Mouse (Mus musculus): ENCODE data around the gene Nxpe4. TPM values are rescaled to one million over a fixed set of nuclear protein-coding genes. Genes with fewer than 3 reads are reported as not detected.

The Nxpe4 gene
- total and polyA plus RNA-seq, 3 experiments, result 9.2 to 14.9 TPM; not detected in 1

GRCm38 (mm10) chr9:48184319-48184718 lies 22.5 kb downstream of the Nxpe4 start:
- H3K9ac ChIP-seq (ENCODE audit: control insufficient read depth, low read depth, low read length, poor library complexity, severe bottlenecking), result no peak overlapping the region
- no peak for TF ChIP-seq USF1 (IDR thresholded peaks at IDR 0.05; ENCODE audit: low read depth, low read length)
- no peak for TF ChIP-seq CHD2 (IDR thresholded peaks at IDR 0.05; ENCODE audit: low read length)
- no peak for TF ChIP-seq MYC (IDR thresholded peaks at IDR 0.05; ENCODE audit: low read depth, low read length)
- no peak for TF ChIP-seq BHLHE40 (IDR thresholded peaks at IDR 0.05; ENCODE audit: borderline replicate concordance, low read depth, low read length)
- TF ChIP-seq SMC3 (IDR thresholded peaks at IDR 0.05; ENCODE audit: low read depth, low read length), result no peak
- no peak for TF ChIP-seq ZKSCAN1 (IDR thresholded peaks at IDR 0.05; ENCODE audit: low read depth, low read length)
- no peak for TF ChIP-seq ZNF384 (IDR thresholded peaks at IDR 0.05; ENCODE audit: low read depth, low read length)
- no peak for TF ChIP-seq GATA1 (IDR thresholded peaks at IDR 0.05; ENCODE audit: low read depth, low read length)
- no peak for TF ChIP-seq MAX (IDR thresholded peaks at IDR 0.05; ENCODE audit: low read length)
- no peak for TF ChIP-seq NRF1 (IDR thresholded peaks at IDR 0.05; ENCODE audit: insufficient read depth, low read depth, low read length, poor library complexity, severe bottlenecking)
- TF ChIP-seq MYB (IDR thresholded peaks at IDR 0.05; ENCODE audit: low read depth, low read length), result no peak
- no peak for TF ChIP-seq ZMIZ1 (IDR thresholded peaks at IDR 0.05; ENCODE audit: low read depth, low read length)
- no peak for TF ChIP-seq ETS1 (IDR thresholded peaks at IDR 0.05; ENCODE audit: low read depth, low read length)
- TF ChIP-seq TAL1 (IDR thresholded peaks at IDR 0.05; ENCODE audit: low read length), result no peak
- no peak for TF ChIP-seq MAFK (IDR thresholded peaks at IDR 0.05; ENCODE audit: borderline replicate concordance, low read depth, low read length)
- TF ChIP-seq JUND (IDR thresholded peaks at IDR 0.05; ENCODE audit: low read depth, low read length), result no peak
- TF ChIP-seq RAD21 (IDR thresholded peaks at IDR 0.05; ENCODE audit: low read depth, low read length), result no peak
- TF ChIP-seq POLR2A (IDR thresholded peaks at IDR 0.05; ENCODE audit: control insufficient read depth in 1 of 2, insufficient read depth in 1 of 2, low read depth in 1 of 2, low read length in 2 of 2, poor library complexity in 1 of 2), result no peak
- TF ChIP-seq SIN3A (IDR thresholded peaks at IDR 0.05; ENCODE audit: low read length), result no peak
- H3K4me1 ChIP-seq (ENCODE audit: control insufficient read depth in 1 of 2, insufficient read depth in 2 of 2, low read length in 2 of 2), result no peaks in the 10 kb centered on the region
- no peaks in the 10 kb centered on the region for H3K9me3 ChIP-seq (replicated peaks; ENCODE audit: insufficient read depth, low read length)
- H3K27ac ChIP-seq (ENCODE audit: control insufficient read depth, low read depth, low read length), result no peak overlapping the region
- no peaks in the 10 kb centered on the region for H3K79me2 ChIP-seq (ENCODE audit: control insufficient read depth, insufficient read depth, low read length, poor library complexity)
- no peak for DNase-seq (ENCODE audit: low read depth, low spot score)
- H3K27me3 ChIP-seq (ENCODE audit: control insufficient read depth in 1 of 2, insufficient read depth in 2 of 2, low read length in 2 of 2), result no peaks in the 10 kb centered on the region
- no peak overlapping the region for H3K4me3 ChIP-seq (ENCODE audit: control insufficient read depth in 1 of 2, insufficient read depth in 1 of 2, low read depth in 2 of 2, low read length in 2 of 2)
- H3K36me3 ChIP-seq (ENCODE audit: control insufficient read depth in 1 of 2, insufficient read depth in 2 of 2, low read length in 2 of 2), result no peaks in the 10 kb centered on the region

- DNase-seq (ENCODE audit: low read depth, low spot score), result no peak
- no peak overlapping the region for H3K4me3 ChIP-seq (ENCODE audit: control insufficient read depth in 1 of 2, insufficient read depth in 1 of 2, low read depth in 2 of 2, low read length in 2 of 2)
- H3K9ac ChIP-seq (ENCODE audit: control insufficient read depth, low read depth, low read length, poor library complexity, severe bottlenecking), result no peak overlapping the region
- H3K36me3 ChIP-seq (ENCODE audit: control insufficient read depth in 1 of 2, insufficient read depth in 2 of 2, low read length in 2 of 2), result no peaks in the 10 kb centered on the region
- H3K27me3 ChIP-seq (ENCODE audit: control insufficient read depth in 1 of 2, insufficient read depth in 2 of 2, low read length in 2 of 2), result no peaks in the 10 kb centered on the region
- H3K27ac ChIP-seq (ENCODE audit: control insufficient read depth, low read depth, low read length), result no peak overlapping the region
- H3K79me2 ChIP-seq (ENCODE audit: control insufficient read depth, insufficient read depth, low read length, poor library complexity), result no peaks in the 10 kb centered on the region
- no peaks in the 10 kb centered on the region for H3K4me1 ChIP-seq (ENCODE audit: control insufficient read depth in 1 of 2, insufficient read depth in 2 of 2, low read length in 2 of 2)
- TF ChIP-seq ZC3H11A (IDR thresholded peaks at IDR 0.05; ENCODE audit: low read depth, low read length), result no peak
- no peak for TF ChIP-seq RCOR1 (IDR thresholded peaks at IDR 0.05; ENCODE audit: low read depth, low read length)
- no peak for TF ChIP-seq MAFK (IDR thresholded peaks at IDR 0.05; ENCODE audit: borderline replicate concordance, low read depth, low read length)
- TF ChIP-seq TCF12 (IDR thresholded peaks at IDR 0.05; ENCODE audit: low read depth, low read length), result no peak
- no peak for TF ChIP-seq NELFE (IDR thresholded peaks at IDR 0.05; ENCODE audit: low read depth, low read length)
- TF ChIP-seq POLR2AphosphoS5 (IDR thresholded peaks at IDR 0.05; ENCODE audit: borderline replicate concordance, low read depth, low read length), result no peak
- TF ChIP-seq EP300 (IDR thresholded peaks at IDR 0.05; ENCODE audit: low read depth in 1 of 2, low read length in 2 of 2), result no peak
- no peak for TF ChIP-seq UBTF (IDR thresholded peaks at IDR 0.05; ENCODE audit: borderline replicate concordance, insufficient read depth, low read depth, low read length)
- TF ChIP-seq POLR2AphosphoS2 (IDR thresholded peaks at IDR 0.05; ENCODE audit: low read length), result no peak
- no peak for TF ChIP-seq GATA1 (IDR thresholded peaks at IDR 0.05; ENCODE audit: low read depth, low read length)
- no peak for TF ChIP-seq CTCF (IDR thresholded peaks at IDR 0.05 in 2 of 3, conservative IDR thresholded peaks at IDR 0.05 in 1 of 3; ENCODE audit: control insufficient read depth in 1 of 3, insufficient read depth in 1 of 3, low read depth in 2 of 3, low read length in 3 of 3, poor library complexity in 1 of 3, severe bottlenecking in 1 of 3)
- no peak for TF ChIP-seq MYB (IDR thresholded peaks at IDR 0.05; ENCODE audit: low read depth, low read length)
- no peaks in the 10 kb centered on the region for H3K9me3 ChIP-seq (replicated peaks; ENCODE audit: insufficient read depth, low read length)
Observed at GRCm38 (mm10) chr9:48188854-48189253, 27.0 kb downstream of the Nxpe4 start.
